Mouse (Mus musculus) MEL (cell line): ENCODE measurements around the gene Mcrip2. TPM values are rescaled to one million over a fixed set of nuclear protein-coding genes. Genes with fewer than 3 reads are reported as not detected.

ENCODE experiments used
- DNase-seq: peaks from one replicate; pipeline ENCODE4 v3.0.0; 2011; ENCODE audit warnings: low read depth, low spot score
- H3K27ac ChIP-seq: 2 replicates; pipeline ENCODE4 v1.5.1; 2012; ENCODE audit warnings: low read depth, mild to moderate bottlenecking, control low read depth, low read length, moderate library complexity; ENCODE audit not compliant: control insufficient read depth
- H3K27me3 ChIP-seq, 2 experiments: fragments of 150-350 bp in 1 of 2; sonication (generic) in 1 of 2; 2 replicates each; pipeline ENCODE4 v1.6.1; 2012; ENCODE audit warnings: low read length in 2 of 2, mild to moderate bottlenecking in 2 of 2, improper control_type of control experiment in 1 of 2, moderate library complexity in 1 of 2; ENCODE audit not compliant: insufficient read depth in 2 of 2, control insufficient read depth in 1 of 2
- H3K36me3 ChIP-seq, 2 experiments: 2 replicates each; pipeline ENCODE4 v1.6.1; 2012 to 2014; ENCODE audit warnings: low read length in 2 of 2, improper control_type of control experiment in 1 of 2, inconsistent platforms in 1 of 2, mild to moderate bottlenecking in 1 of 2; ENCODE audit not compliant: insufficient read depth in 2 of 2, control insufficient read depth in 1 of 2
- H3K4me1 ChIP-seq, 2 experiments: fragments of 150-350 bp in 1 of 2; sonication (generic) in 1 of 2; 2 replicates each; pipeline ENCODE4 v1.6.1; 2012; ENCODE audit warnings: low read length in 2 of 2, improper control_type of control experiment in 1 of 2, mild to moderate bottlenecking in 1 of 2; ENCODE audit not compliant: insufficient read depth in 2 of 2, control insufficient read depth in 1 of 2
- H3K4me3 ChIP-seq, 2 experiments: fragments of 150-350 bp in 1 of 2; sonication (generic) in 1 of 2; 2 replicates each; pipeline ENCODE4 v1.5.1; 2012; ENCODE audit warnings: low read depth in 2 of 2, low read length in 2 of 2, mild to moderate bottlenecking in 2 of 2, moderate library complexity in 2 of 2, control low read depth in 1 of 2, improper control_type of control experiment in 1 of 2; ENCODE audit not compliant: control insufficient read depth in 1 of 2, insufficient read depth in 1 of 2
- H3K79me2 ChIP-seq: 2 replicates; pipeline ENCODE4 v1.6.1; 2012; ENCODE audit warnings: mild to moderate bottlenecking, low read length, moderate library complexity; ENCODE audit not compliant: control insufficient read depth, poor library complexity, insufficient read depth
- H3K9ac ChIP-seq: 2 replicates; pipeline ENCODE4 v1.6.1; 2012; ENCODE audit warnings: low read depth, mild to moderate bottlenecking, control low read depth, low read length, moderate library complexity; ENCODE audit not compliant: control insufficient read depth, poor library complexity, severe bottlenecking
- H3K9me3 ChIP-seq: fragments of 150-350 bp; sonication (generic); replicated peaks from 2 replicates; pipeline ENCODE4 v1.6.1; 2012; ENCODE audit warnings: mild to moderate bottlenecking, low read length, improper control_type of control experiment, moderate library complexity; ENCODE audit not compliant: insufficient read depth
- E2F4 ChIP-seq: IDR thresholded peaks from 2 replicates; pipeline ENCODE4 v1.6.1; 2011; ENCODE audit warnings: low read depth, low read length, improper control_type of control experiment, borderline replicate concordance
- ELF1 ChIP-seq: IDR thresholded peaks from 2 replicates; pipeline ENCODE4 v1.6.1; 2014; ENCODE audit warnings: low read depth, mild to moderate bottlenecking, inconsistent platforms, low read length, improper control_type of control experiment, moderate library complexity
- EP300 ChIP-seq, 2 experiments: IDR thresholded peaks; 2 replicates each; pipeline ENCODE4 v1.6.1; 2011; ENCODE audit warnings: improper control_type of control experiment in 2 of 2, low read length in 2 of 2, low read depth in 1 of 2, mild to moderate bottlenecking in 1 of 2
- ETS1 ChIP-seq: IDR thresholded peaks from 2 replicates; pipeline ENCODE4 v1.6.1; 2012; ENCODE audit warnings: low read depth, mild to moderate bottlenecking, inconsistent platforms, low read length, improper control_type of control experiment, moderate library complexity
- GABPA ChIP-seq: IDR thresholded peaks from 2 replicates; pipeline ENCODE4 v1.6.1; 2012; ENCODE audit warnings: low read depth, mild to moderate bottlenecking, inconsistent platforms, low read length, improper control_type of control experiment, moderate library complexity
- GATA1 ChIP-seq: IDR thresholded peaks from 2 replicates; pipeline ENCODE4 v1.6.1; 2011; ENCODE audit warnings: low read depth, low read length, improper control_type of control experiment
- HCFC1 ChIP-seq: IDR thresholded peaks from 2 replicates; pipeline ENCODE4 v1.6.1; 2012; ENCODE audit warnings: low read depth, mild to moderate bottlenecking, inconsistent platforms, low read length, improper control_type of control experiment, moderate library complexity
- JUND ChIP-seq: IDR thresholded peaks from 2 replicates; pipeline ENCODE4 v1.6.1; 2011; ENCODE audit warnings: low read depth, mild to moderate bottlenecking, improper control_type of control experiment, low read length
- KAT2A ChIP-seq: conservative IDR thresholded peaks from 2 replicates; pipeline ENCODE4 v1.6.1; 2012; ENCODE audit warnings: low read depth, low read length, improper control_type of control experiment, inconsistent platforms
- MAFK ChIP-seq: IDR thresholded peaks from 2 replicates; pipeline ENCODE4 v1.6.1; 2011; ENCODE audit warnings: low read depth, mild to moderate bottlenecking, low read length, improper control_type of control experiment, borderline replicate concordance
- MAZ ChIP-seq: IDR thresholded peaks from 2 replicates; pipeline ENCODE4 v1.6.1; 2012; ENCODE audit warnings: low read depth, mild to moderate bottlenecking, inconsistent platforms, low read length, improper control_type of control experiment
- MEF2A ChIP-seq: IDR thresholded peaks from 2 replicates; pipeline ENCODE4 v1.6.1; 2014; ENCODE audit warnings: low read depth, mild to moderate bottlenecking, inconsistent platforms, low read length, improper control_type of control experiment; ENCODE audit not compliant: poor library complexity, insufficient replicate concordance, severe bottlenecking; ENCODE audit errors: extremely low read depth
- POLR2A ChIP-seq, 2 experiments: IDR thresholded peaks; 2 replicates each; pipeline ENCODE4 v1.6.1; 2011 to 2012; ENCODE audit warnings: low read length in 2 of 2, mild to moderate bottlenecking in 2 of 2, control low read depth in 1 of 2, improper control_type of control experiment in 1 of 2, low read depth in 1 of 2, moderate library complexity in 1 of 2; ENCODE audit not compliant: control insufficient read depth in 1 of 2, insufficient read depth in 1 of 2, poor library complexity in 1 of 2
- POLR2AphosphoS5 ChIP-seq: IDR thresholded peaks from 2 replicates; pipeline ENCODE4 v1.6.1; 2012; ENCODE audit warnings: low read depth, borderline replicate concordance, mild to moderate bottlenecking, inconsistent platforms, low read length, moderate library complexity, mixed read lengths
- RAD21 ChIP-seq: IDR thresholded peaks from 2 replicates; pipeline ENCODE4 v1.6.1; 2011; ENCODE audit warnings: mild to moderate bottlenecking, low read depth, low read length, improper control_type of control experiment
- SMC3 ChIP-seq: IDR thresholded peaks from 2 replicates; pipeline ENCODE4 v1.6.1; 2011; ENCODE audit warnings: low read depth, low read length, improper control_type of control experiment
- ZC3H11A ChIP-seq: IDR thresholded peaks from 2 replicates; pipeline ENCODE4 v1.6.1; 2012; ENCODE audit warnings: low read depth, mild to moderate bottlenecking, inconsistent platforms, low read length, improper control_type of control experiment
- ZKSCAN1 ChIP-seq: IDR thresholded peaks from 2 replicates; pipeline ENCODE4 v1.6.1; 2012; ENCODE audit warnings: low read depth, mild to moderate bottlenecking, inconsistent platforms, low read length, improper control_type of control experiment, moderate library complexity
- ZMIZ1 ChIP-seq: IDR thresholded peaks from 2 replicates; pipeline ENCODE4 v1.6.1; 2012; ENCODE audit warnings: low read depth, mild to moderate bottlenecking, inconsistent platforms, low read length, improper control_type of control experiment, moderate library complexity
- polyA plus RNA-seq, 2 experiments: library from polyadenylated mRNA; stranded (reverse) in 1 of 2; unstranded in 1 of 2; fragments of >175 nt in 1 of 2; fragments of >200 nt in 1 of 2; gene quantifications; 2 replicates each; pipeline versions ENCODE4 v1.2.1 to v1.2.4; 2012; ENCODE audit warnings: low replicate concordance in 2 of 2, low read depth in 1 of 2; ENCODE audit not compliant: insufficient read length in 2 of 2, insufficient read depth in 1 of 2, missing spikeins in 1 of 2
- total RNA-seq: library from RNA; depleted of rRNA; stranded (reverse); fragments of 300-350 nt; gene quantifications from 2 replicates; pipeline ENCODE4 v1.2.3, GENCODE M21; 2012

The Mcrip2 gene
- total and polyA plus RNA-seq, 3 experiments, result 88.9 to 281 (median 107) TPM

GRCm38 (mm10) chr17:25828712-25829557 is 39.6 kb downstream of the Mcrip2 start, which contains the start of gene Jmjd8 (continued):
- TF ChIP-seq SMC3 (no peak; the same call in 1 of the 2 replicates), RAD21 (no peak), KAT2A (peak; percentile 45; the same call in 1 of the 2 replicates), HCFC1 (peak; percentile 84), POLR2A (IDR thresholded peaks at IDR 0.05; ENCODE audit: control insufficient read depth in 1 of 2, insufficient read depth in 1 of 2, low read depth in 1 of 2, low read length in 2 of 2, poor library complexity in 1 of 2) (peak; percentile 83 to 84; a peak in 2 of 4 replicates)
- TF ChIP-seq, all 39 proteins: peak for 22

GRCm38 (mm10) chr17:25828223-25828594 is 40.4 kb downstream of the Mcrip2 start:
- no peaks in the 10 kb centered on the region for H3K27me3 ChIP-seq
- H3K36me3 ChIP-seq, result peaks cover 0 to 13% of the 10 kb centered on the region in 2 experiments; a peak in 2 of 4 replicates
- peak overlapping the region in 1 of 2 experiments; percentile 81; a peak in 2 of 4 replicates for H3K4me3 ChIP-seq
- H3K9ac ChIP-seq, result peak overlapping the region; percentile 83; the same call in 1 of the 2 replicates
- TF ChIP-seq E2F4, result no peak
- no peak for TF ChIP-seq MAZ
- TF ChIP-seq MAFK, result no peak
- TF ChIP-seq ELF1, result no peak
- no peak for TF ChIP-seq ZC3H11A
- TF ChIP-seq ETS1, result no peak
- TF ChIP-seq RAD21, result no peak
- no peak for TF ChIP-seq ZMIZ1
- no peak for TF ChIP-seq POLR2AphosphoS5
- no peak for TF ChIP-seq MEF2A
- TF ChIP-seq JUND, result no peak
- TF ChIP-seq GATA1, result no peak
- no peak for TF ChIP-seq GABPA
- TF ChIP-seq ZKSCAN1, result no peak
- no peak for TF ChIP-seq EP300 (IDR thresholded peaks at IDR 0.05; ENCODE audit: low read depth in 1 of 2, low read length in 2 of 2)
- H3K79me2 ChIP-seq, result peaks cover 62% of the 10 kb centered on the region
- no peak for DNase-seq
- no peaks in the 10 kb centered on the region for H3K9me3 ChIP-seq
- peaks cover 0 to 38% of the 10 kb centered on the region in 2 experiments; a peak in 2 of 4 replicates for H3K4me1 ChIP-seq
- H3K27ac ChIP-seq, result 0 out of 2 replicates have a peak overlapping the region, but pooled peaks have one; percentile 27
